ENCODE assay signal across 17 mouse cellular contexts in genomic region chr4:85782511-85782910, GRCm38 (mm10).
A peak's percentile ranks its signal among the peaks of the same experiment; 100 is the strongest.
DNase-seq lines count a peak whose midpoint lies in the region; ATAC-seq lines count a peak whose summit lies in the region.
"Had no signal": no experiment of that assay in that cellular context is flagged by ENCODE, and none has a peak within 500 bp of the region (broad histone marks: within the 10 kb centered on the region; RNA-seq: fewer than 3 reads in every experiment).

No protein-coding gene starts in this region.

- H3K4me3 ChIP-seq in forebrain, embryonic 16.5 days (replicated peaks; ENCODE audit: low read length), result no peak overlapping the region
- peak overlapping the region; percentile 2; the same call in 1 of the 2 replicates for H3K4me3 ChIP-seq in midbrain, embryonic 10.5 days
- H3K4me3 ChIP-seq in neural tube, embryonic 13.5 days, result no peak overlapping the region
- H3K4me3 ChIP-seq: lung, embryonic 15.5 days; myocyte had no signal

- H3K27me3 ChIP-seq in forebrain, embryonic 16.5 days (replicated peaks; ENCODE audit: control insufficient read depth, insufficient read depth, low read length), result no peaks in the 10 kb centered on the region
- peaks cover 62% of the 10 kb centered on the region for H3K27me3 ChIP-seq in midbrain, embryonic 10.5 days (ENCODE audit: low read depth, poor library complexity, severe bottlenecking)
- H3K27me3 ChIP-seq in neural tube, embryonic 13.5 days, result peaks cover 51% of the 10 kb centered on the region
- H3K27me3 ChIP-seq: lung, embryonic 15.5 days had no signal

- no peak overlapping the region for H3K27ac ChIP-seq in forebrain, embryonic 16.5 days (ENCODE audit: low read length)
- H3K27ac ChIP-seq in midbrain, embryonic 10.5 days (replicated peaks), result peak overlapping the region; percentile 30; the same call in 1 of the 2 replicates
- no peak overlapping the region for H3K27ac ChIP-seq in neural tube, embryonic 13.5 days (replicated peaks)
- H3K27ac ChIP-seq: lung, embryonic 15.5 days had no signal

- WGBS in forebrain, embryonic 16.5 days, result under 1% methylated on average over 5 of the region's 5 CpGs
- 8% methylated on average over 5 of the region's 5 CpGs for WGBS in midbrain, embryonic 10.5 days
- WGBS in neural tube, embryonic 13.5 days, result 11% methylated on average over 5 of the region's 5 CpGs

- H3K4me1 ChIP-seq in forebrain, embryonic 16.5 days (replicated peaks; ENCODE audit: control insufficient read depth, insufficient read depth, low read length), result 0 out of 2 replicates have a peak, but pooled peaks cover 4% of the 10 kb centered on the region
- H3K4me1 ChIP-seq in midbrain, embryonic 10.5 days, result peaks cover 50% of the 10 kb centered on the region
- H3K4me1 ChIP-seq in neural tube, embryonic 13.5 days (replicated peaks), result peaks cover 19% of the 10 kb centered on the region

- H3K36me3 ChIP-seq in forebrain, embryonic 16.5 days (ENCODE audit: control insufficient read depth, insufficient read depth), result no peaks in the 10 kb centered on the region
- H3K36me3 ChIP-seq in midbrain, embryonic 10.5 days, result no peaks in the 10 kb centered on the region
- H3K36me3 ChIP-seq in neural tube, embryonic 13.5 days, result no peaks in the 10 kb centered on the region
- H3K36me3 ChIP-seq: lung, embryonic 15.5 days had no signal

- H3K9me3 ChIP-seq in forebrain, embryonic 16.5 days (ENCODE audit: control insufficient read depth, low read length), result no peaks in the 10 kb centered on the region
- no peaks in the 10 kb centered on the region for H3K9me3 ChIP-seq in midbrain, embryonic 10.5 days (replicated peaks)
- no peaks in the 10 kb centered on the region for H3K9me3 ChIP-seq in neural tube, embryonic 13.5 days
- H3K9me3 ChIP-seq: lung, embryonic 15.5 days had no signal

- no peak overlapping the region for H3K9ac ChIP-seq in forebrain, embryonic 16.5 days (replicated peaks; ENCODE audit: low read depth, low read length)
- H3K9ac ChIP-seq in neural tube, embryonic 13.5 days, result no peak overlapping the region
- H3K9ac ChIP-seq: lung, embryonic 15.5 days had no signal

- H3K4me2 ChIP-seq in forebrain, embryonic 16.5 days (ENCODE audit: low read length), result no peak overlapping the region
- H3K4me2 ChIP-seq in neural tube, embryonic 13.5 days, result no peak overlapping the region
- H3K4me2 ChIP-seq: heart, embryonic 11.5 days; liver, embryonic 11.5 days; lung, embryonic 15.5 days had no signal

- peak; percentile 23 for DNase-seq in embryo, embryonic 10.5 days (ENCODE audit: low spot score)
- DNase-seq in midbrain, embryonic 10.5 days (ENCODE audit: low spot score), result peak; percentile 27
- DNase-seq in gastrocnemius, adult 18-20 months (ENCODE audit: low spot score), result no peak
- no peak for DNase-seq in B cell, adult 2 months
- no peak for DNase-seq in MN1 (ENCODE audit: low spot score)
- DNase-seq: adrenal gland, postnatal 25 days; cerebellum, adult 9-11 months; gastrocnemius, postnatal 36 days; heart, postnatal 36 days; kidney, adult 11 months; kidney, postnatal 36 days had no signal

- ATAC-seq in forebrain, embryonic 16.5 days, result 0 out of 2 replicates have a peak, but pooled peaks have one; percentile 31
- ATAC-seq in neural tube, embryonic 13.5 days (ENCODE audit: low read depth), result peak; percentile 63

Comparison
In these comparisons a context has a peak if more than half of its experiments do, and no peak if none do; other contexts are left out.
1. DNase-seq: peak in embryo, embryonic 10.5 days (single experiment) and midbrain, embryonic 10.5 days (single experiment); none in gastrocnemius, adult 18-20 months (single experiment), B cell, adult 2 months (0 of 2) and MN1 (single experiment).